Mouse (Mus musculus) forebrain, postnatal 0 days (tissue): ENCODE results near the gene Smim15. TPM values are rescaled to one million over a fixed set of nuclear protein-coding genes. Genes with fewer than 3 reads are reported as not detected.
A peak's percentile ranks its signal among the peaks of the same experiment; 100 is the strongest.

Experiments used
- ATAC-seq: fragments of 200-750 bp; cut with Nextera tagmentation; 2 replicates; pipeline ENCODE4 v1.8.0; 2017; ENCODE audit warnings: mild to moderate bottlenecking, moderate library complexity
- DNase-seq: peaks from one replicate; pipeline ENCODE4 v3.0.0-alpha.2; 2015
- H3K27ac ChIP-seq: fragments of 300-500 bp; sonication (generic); 2 replicates; pipeline ENCODE4 v1.5.1; 2014; ENCODE audit warnings: low read depth, mild to moderate bottlenecking, antibody characterized with exemption, low read length, moderate library complexity, mixed read lengths
- H3K27me3 ChIP-seq: fragments of 300-500 bp; sonication (generic); 2 replicates; pipeline ENCODE4 v1.6.1; 2014; ENCODE audit warnings: mild to moderate bottlenecking, low read length, mixed read lengths; ENCODE audit not compliant: insufficient read depth
- H3K36me3 ChIP-seq: fragments of 300-500 bp; sonication (generic); 2 replicates; pipeline ENCODE4 v1.6.1; 2014; ENCODE audit warnings: mild to moderate bottlenecking, moderate library complexity; ENCODE audit not compliant: insufficient read depth
- H3K4me1 ChIP-seq: fragments of 300-500 bp; sonication (generic); 2 replicates; pipeline ENCODE4 v1.6.1; 2014; ENCODE audit warnings: antibody characterized with exemption; ENCODE audit not compliant: insufficient read depth
- H3K4me2 ChIP-seq: fragments of 300-500 bp; sonication (generic); 2 replicates; pipeline ENCODE4 v1.6.1; 2014; ENCODE audit warnings: low read depth, mild to moderate bottlenecking, moderate library complexity
- H3K4me3 ChIP-seq: fragments of 300-500 bp; sonication (generic); 2 replicates; pipeline ENCODE4 v1.5.1; 2014; ENCODE audit warnings: low read depth, low read length, mixed read lengths
- H3K9ac ChIP-seq: fragments of 300-500 bp; sonication (generic); 2 replicates; pipeline ENCODE4 v1.6.1; 2014; ENCODE audit warnings: mild to moderate bottlenecking
- H3K9me3 ChIP-seq: fragments of 300-500 bp; sonication (generic); 2 replicates; pipeline ENCODE4 v1.6.1; 2016; ENCODE audit warnings: low read length
- CTCF ChIP-seq: sonication (generic); IDR thresholded peaks from 2 replicates; pipeline ENCODE4 v1.5.1; 2016; ENCODE audit warnings: antibody characterized with exemption, control low read depth, low read depth
- WGBS: fragments of 180-500 bp; shearing (Covaris S2); extraction: QIAGEN DNeasy Blood & Tissue Kit; methylation state at CpG from one replicate; pipeline ENCODE4 v1.1.7; 2014; 5-methylcytosine and 5-hydroxymethylcytosine counted together
- polyA plus RNA-seq: library from polyadenylated mRNA; unstranded; fragments of >200 nt; fragmentation: Nextera tagmentation; extraction: Ambion mirVana; gene quantifications from 2 replicates; pipeline ENCODE4 v1.2.1, GENCODE M21; 2015
- total RNA-seq: library from RNA; depleted of rRNA; stranded (reverse); fragments of >200 nt; gene quantifications from 2 replicates; pipeline ENCODE4 v1.2.3, GENCODE M21; 2014

Smim15 gene
- total and polyA plus RNA-seq, 2 experiments from 2014 or later = 34.0 to 40.3 TPM

DNA sequence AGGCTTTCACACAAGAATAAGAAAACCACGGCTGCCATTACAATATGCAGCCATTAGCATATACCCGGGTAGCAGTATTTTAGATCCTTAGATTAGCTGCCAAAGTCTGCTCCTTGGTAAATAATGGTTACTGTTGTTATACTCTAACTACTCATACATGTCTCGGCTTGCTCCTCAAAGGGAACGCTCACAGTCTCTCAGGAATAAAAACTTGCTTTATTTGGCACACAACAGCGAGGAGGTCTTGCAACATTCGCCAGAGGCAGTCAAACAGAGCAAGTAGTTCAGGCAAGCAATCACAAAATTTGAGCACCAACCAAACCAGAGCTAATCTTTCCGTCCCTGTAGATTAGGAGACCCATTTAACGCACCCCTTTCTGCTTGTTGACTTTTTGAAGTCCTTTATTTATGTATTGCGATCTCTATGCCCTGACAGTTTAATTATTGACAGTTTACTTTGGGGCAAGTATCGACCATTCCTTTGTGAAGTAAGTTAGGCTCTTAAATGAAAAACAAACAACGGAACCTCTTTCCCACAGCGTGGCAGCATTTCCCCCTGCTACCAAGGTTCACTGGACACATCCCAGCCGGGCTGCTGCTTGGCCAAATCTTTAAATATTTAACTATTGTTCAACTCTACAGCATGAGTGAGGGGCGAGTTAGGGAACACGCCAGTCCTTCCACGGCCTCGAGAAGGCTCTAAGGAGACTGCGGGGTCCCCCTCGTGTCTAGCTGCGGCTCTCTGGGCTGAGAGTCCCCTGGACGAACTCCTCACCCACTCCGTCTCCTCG is 620 bp upstream of the Smim15 start:
- Histone ChIP-seq H3K9ac (peak overlapping the region; percentile 72), H3K4me2 (peak overlapping the region; percentile 63), H3K4me3 (peak overlapping the region; percentile 91), H3K27ac (peak overlapping the region; percentile 87), H3K4me1 (peaks cover 12% of the 10 kb centered on the region; the same call in 1 of the 2 replicates), H3K9me3 (no peaks in the 10 kb centered on the region), H3K36me3 (no peaks in the 10 kb centered on the region), H3K27me3 (no peaks in the 10 kb centered on the region)
- no peak for TF ChIP-seq CTCF
- WGBS = 1% methylated on average over 23 of the region's 23 CpGs
- ATAC-seq (peak; percentile 59), DNase-seq (peak; percentile 67)

DNA sequence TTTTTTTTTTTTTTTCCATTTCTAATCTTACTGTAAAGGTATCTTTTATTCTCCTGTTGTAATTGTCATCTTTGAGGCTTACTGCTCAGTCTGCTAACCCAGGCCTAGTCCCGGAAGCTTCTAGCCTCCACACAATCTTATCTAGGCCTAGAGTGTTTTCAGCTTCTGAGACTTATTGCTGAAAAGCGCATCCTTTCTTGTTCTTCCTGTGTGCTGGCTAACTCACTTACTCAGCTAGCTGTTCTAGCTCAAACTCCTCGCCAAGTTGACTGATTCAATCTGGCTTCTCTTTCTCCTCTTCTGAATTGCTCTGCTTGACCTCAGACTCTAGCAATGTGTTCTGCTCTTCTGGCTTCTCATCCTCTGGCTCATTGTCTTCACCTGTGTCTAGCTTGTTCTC is 1.4 kb downstream of the Smim15 start:
- TF ChIP-seq CTCF = no peak
- WGBS = 87% methylated on average over 3 of the region's 3 CpGs
- DNase-seq = no peak

DNA sequence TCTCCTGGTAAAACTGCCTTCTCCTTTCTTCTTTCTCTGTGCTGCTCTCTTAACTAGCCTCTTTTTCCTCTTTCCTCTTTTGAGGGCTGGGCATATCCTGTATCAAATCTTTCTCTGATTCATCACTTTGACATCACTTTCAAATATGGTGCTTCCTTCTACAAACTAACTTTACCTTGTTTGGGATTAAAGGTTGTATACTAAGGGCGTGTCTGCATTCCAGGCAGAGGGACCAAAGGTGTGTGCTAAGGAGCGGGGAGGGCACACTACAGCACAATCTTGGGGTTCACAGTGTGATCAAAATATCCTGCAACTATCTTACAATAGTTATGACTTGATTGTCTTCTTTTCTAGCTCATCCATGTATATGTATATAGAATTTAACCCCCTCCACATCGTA is 1.8 kb downstream of the Smim15 start:
- H3K27me3 ChIP-seq = no peaks in the 10 kb centered on the region
- no peak overlapping the region for H3K27ac ChIP-seq
- DNase-seq (no peak), ATAC-seq (no peak)
- H3K36me3 ChIP-seq = no peaks in the 10 kb centered on the region
- 96% methylated on average over 3 of the region's 3 CpGs for WGBS
- peaks cover 10% of the 10 kb centered on the region; the same call in 1 of the 2 replicates for H3K4me1 ChIP-seq
- no peak overlapping the region for H3K9ac ChIP-seq
- TF ChIP-seq CTCF = no peak
- H3K4me3 ChIP-seq = no peak overlapping the region
- H3K4me2 ChIP-seq = no peak overlapping the region
- no peaks in the 10 kb centered on the region for H3K9me3 ChIP-seq

More for the DNA sequence above, 1.4 kb downstream of the Smim15 start:
- Histone ChIP-seq H3K9ac (no peak overlapping the region), H3K36me3 (no peaks in the 10 kb centered on the region), H3K27ac (no peak overlapping the region), H3K4me1 (peaks cover 12% of the 10 kb centered on the region; the same call in 1 of the 2 replicates), H3K4me2 (no peak overlapping the region), H3K4me3 (no peak overlapping the region), H3K27me3 (no peaks in the 10 kb centered on the region), H3K9me3 (no peaks in the 10 kb centered on the region)
- no peak for ATAC-seq

DNA sequence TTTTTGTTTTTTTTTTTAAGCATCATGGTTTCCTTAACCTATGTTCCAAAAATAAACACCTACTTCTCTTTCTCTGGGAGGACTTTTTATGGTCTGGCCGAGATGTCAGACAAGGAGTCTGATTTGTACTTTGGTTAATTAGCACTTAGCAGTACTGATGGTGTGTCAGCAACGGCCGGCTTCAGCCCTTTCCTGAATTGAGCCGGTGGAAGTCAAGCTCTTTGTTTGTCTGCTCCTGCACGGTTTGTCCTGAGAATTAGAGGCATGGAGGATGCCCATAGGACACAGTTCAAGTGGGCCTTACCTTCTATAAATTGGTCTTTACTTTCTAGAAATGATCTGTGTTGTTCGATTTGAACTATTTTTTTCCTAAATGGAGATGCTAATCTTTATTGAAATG is 2.6 kb downstream of the Smim15 start:
- Histone ChIP-seq H3K4me2 (no peak overlapping the region), H3K4me1 (peaks cover 10% of the 10 kb centered on the region; the same call in 1 of the 2 replicates), H3K27me3 (no peaks in the 10 kb centered on the region), H3K27ac (no peak overlapping the region), H3K9me3 (no peaks in the 10 kb centered on the region), H3K9ac (no peak overlapping the region), H3K36me3 (no peaks in the 10 kb centered on the region), H3K4me3 (no peak overlapping the region)
- no peak for TF ChIP-seq CTCF
- DNase-seq (no peak), ATAC-seq (no peak)
- WGBS = 51% methylated on average over 6 of the region's 6 CpGs

DNA sequence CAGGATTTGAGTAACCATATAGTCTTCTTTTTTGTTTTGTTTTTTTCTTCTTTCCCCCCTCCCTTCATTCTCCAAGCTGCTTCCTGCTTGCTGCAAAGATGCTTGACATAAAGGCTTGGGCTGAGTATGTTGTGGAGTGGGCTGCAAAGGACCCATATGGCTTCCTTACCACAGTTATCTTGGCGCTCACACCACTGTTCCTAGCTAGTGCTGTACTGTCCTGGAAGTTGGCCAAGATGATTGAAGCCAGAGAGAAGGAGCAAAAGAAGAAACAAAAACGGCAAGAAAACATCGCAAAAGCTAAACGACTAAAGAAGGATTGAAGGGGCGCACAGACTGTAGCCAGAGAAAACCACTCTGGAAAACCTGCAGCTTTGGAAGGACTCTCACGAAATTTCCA is 3.1 kb downstream of the Smim15 start:
- no peaks in the 10 kb centered on the region for H3K36me3 ChIP-seq
- WGBS = 49% methylated on average over 6 of the region's 6 CpGs
- ATAC-seq = no peak
- no peak overlapping the region for H3K27ac ChIP-seq
- H3K9me3 ChIP-seq = no peaks in the 10 kb centered on the region
- peak; percentile 34 for DNase-seq
- no peak overlapping the region for H3K4me3 ChIP-seq
- no peak overlapping the region for H3K9ac ChIP-seq
- H3K4me1 ChIP-seq = peaks cover 8% of the 10 kb centered on the region; the same call in 1 of the 2 replicates
- H3K27me3 ChIP-seq = no peaks in the 10 kb centered on the region
- no peak for TF ChIP-seq CTCF
- H3K4me2 ChIP-seq = no peak overlapping the region

DNA sequence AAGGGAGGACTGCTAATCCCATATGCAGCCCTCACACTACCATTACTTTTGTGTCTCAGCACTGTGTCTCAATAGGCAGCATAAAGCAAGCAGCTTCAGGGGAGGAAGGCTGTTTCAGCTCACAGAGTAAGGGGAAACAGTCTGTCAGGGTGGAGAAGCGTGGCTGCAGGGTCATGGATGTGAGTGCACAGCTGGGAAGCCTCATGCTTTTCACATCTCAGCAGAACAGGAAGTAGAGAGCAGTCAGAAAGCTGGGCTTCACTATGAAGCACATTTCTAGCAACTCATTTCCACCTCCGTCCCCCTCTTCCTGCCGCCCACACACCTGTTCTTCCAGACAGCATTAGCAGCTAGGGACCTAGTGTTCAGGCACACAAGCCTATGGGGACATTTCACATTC is 12.7 kb downstream of the Smim15 start:
- WGBS = 92% methylated on average over 3 of the region's 3 CpGs
- Histone ChIP-seq H3K27ac (no peak overlapping the region), H3K9me3 (no peaks in the 10 kb centered on the region), H3K9ac (no peak overlapping the region), H3K4me1 (peaks cover 9% of the 10 kb centered on the region; the same call in 1 of the 2 replicates), H3K4me2 (no peak overlapping the region), H3K36me3 (no peaks in the 10 kb centered on the region), H3K27me3 (no peaks in the 10 kb centered on the region), H3K4me3 (no peak overlapping the region)
- no peak for ATAC-seq
- TF ChIP-seq CTCF = no peak
- no peak for DNase-seq

DNA sequence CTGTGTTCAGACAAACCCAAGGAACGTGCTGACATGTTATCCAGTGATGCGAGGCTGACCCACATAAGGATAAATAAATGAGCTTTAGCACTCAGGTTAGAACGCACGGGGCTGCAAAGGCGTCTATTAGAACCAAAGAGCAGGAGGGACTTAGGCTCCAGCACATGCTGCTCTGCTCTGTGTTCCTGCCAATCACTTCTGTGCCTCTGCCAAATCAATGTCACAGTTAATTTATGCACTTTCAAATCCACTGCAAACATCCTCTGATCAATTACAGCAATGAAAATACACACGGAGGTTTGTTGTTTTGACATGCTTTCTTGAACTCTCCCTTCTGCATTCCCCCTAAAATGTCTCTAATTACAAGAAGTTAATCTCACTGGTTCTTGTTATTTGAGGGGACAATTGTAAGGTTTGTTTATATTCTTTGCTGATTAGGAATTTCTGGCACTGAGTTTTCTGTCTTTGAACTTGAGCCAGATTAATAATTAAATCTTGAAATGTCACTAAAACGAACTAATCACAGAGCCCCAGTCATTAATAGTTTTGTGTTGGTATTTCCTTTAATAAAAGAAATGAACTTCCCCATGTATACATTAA is 16.1 kb downstream of the Smim15 start:
- no peak overlapping the region for H3K9ac ChIP-seq
- DNase-seq (peak; percentile 60), ATAC-seq (peak; percentile 78)
- H3K27ac ChIP-seq = no peak overlapping the region
- H3K36me3 ChIP-seq = no peaks in the 10 kb centered on the region
- H3K27me3 ChIP-seq = no peaks in the 10 kb centered on the region
- no peak overlapping the region for H3K4me3 ChIP-seq
- WGBS = 7% methylated on average over 7 of the region's 7 CpGs
- H3K9me3 ChIP-seq = no peaks in the 10 kb centered on the region
- TF ChIP-seq CTCF = no peak
- 0 out of 2 replicates have a peak overlapping the region, but pooled peaks have one; percentile 8 for H3K4me2 ChIP-seq
- peaks cover 9% of the 10 kb centered on the region for H3K4me1 ChIP-seq
